Mouse (Mus musculus): ENCODE results near the gene Mmp23. TPM values are rescaled to one million over a fixed set of nuclear protein-coding genes. Genes with fewer than 3 reads are reported as not detected.
A peak's percentile ranks its signal among the peaks of the same experiment; 100 is the strongest.

Gene Mmp23
- polyA plus RNA-seq (2014; fragmentation: Nextera tagmentation; extraction: Ambion mirVana): 6.3 and 8.7 TPM in 2 replicates

DNA sequence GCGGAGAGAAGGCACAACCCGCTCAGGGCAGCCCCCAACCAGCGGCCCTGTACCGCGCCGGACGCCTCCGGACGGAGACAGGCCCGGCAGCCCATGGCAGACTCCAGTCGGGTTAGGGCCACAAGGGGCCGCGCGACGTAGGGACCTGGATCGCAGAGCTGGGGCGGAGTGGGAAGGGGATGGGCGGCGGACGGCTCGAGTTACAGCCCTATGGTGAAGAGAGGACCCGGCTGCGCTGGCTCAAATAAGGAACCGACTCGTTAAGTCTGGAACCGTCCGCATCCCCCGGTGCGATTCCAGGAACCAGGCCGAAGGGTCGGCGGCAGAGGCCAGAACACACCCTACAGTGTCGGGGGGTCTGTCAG lies at the start of gene Mmp23:
Mmp23 (minus strand) TSS at position 299 of the 365 bp plus-strand sequence.
- peak within 1 kb of the TSS; percentile 42 for H3K4me3 ChIP-seq (ENCODE audit: low read depth, low read length)
- peaks cover 6% of the 10 kb centered on the region for H3K36me3 ChIP-seq (replicated peaks; ENCODE audit: control insufficient read depth, insufficient read depth, low read depth, low read length)
- no peaks in the 10 kb centered on the region for H3K9me3 ChIP-seq (replicated peaks; ENCODE audit: control insufficient read depth, low read length)
- H3K27ac ChIP-seq (replicated peaks; ENCODE audit: low read depth, low read length): no peak within 1 kb of the TSS
- H3K4me2 ChIP-seq (ENCODE audit: low read depth, low read length): peak within 1 kb of the TSS; percentile 95
- peak; percentile 70 for ATAC-seq (replicated peaks; ENCODE audit: insufficient number of reproducible peaks, low FRiP score, low TSS enrichment, low read depth)
- H3K27me3 ChIP-seq (ENCODE audit: control insufficient read depth, insufficient read depth, low read length): peaks cover 42% of the 10 kb centered on the region
- under 1% methylated on average over 33 of the region's 33 CpGs for WGBS
- peak within 1 kb of the TSS; percentile 69 for H3K9ac ChIP-seq (replicated peaks; ENCODE audit: low read length)
- peak; percentile 74 for DNase-seq (ENCODE audit: low spot score)
- peaks cover 22% of the 10 kb centered on the region for H3K4me1 ChIP-seq (ENCODE audit: control insufficient read depth, insufficient read depth, low read length)

DNA sequence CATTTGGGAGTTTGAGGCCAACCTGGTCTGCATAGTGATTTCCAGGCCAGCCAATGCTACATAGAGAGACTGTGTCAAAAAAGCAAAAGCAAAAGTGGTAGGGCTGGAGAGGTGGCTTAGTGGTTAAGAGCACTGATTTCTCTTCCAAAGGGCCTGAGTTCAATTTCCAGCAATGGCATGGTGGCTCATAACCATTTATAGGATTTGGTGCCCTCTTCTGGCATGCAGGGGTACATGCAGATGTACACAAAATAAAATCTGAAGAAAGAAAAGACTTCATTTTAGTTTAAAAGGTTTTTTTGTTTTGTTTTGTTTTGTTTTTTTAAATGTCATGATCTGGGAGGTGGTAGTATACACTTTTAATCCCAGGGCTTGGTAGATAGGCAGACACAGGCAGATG lies 47.2 kb upstream of the Mmp23 start:
- ATAC-seq (replicated peaks; ENCODE audit: insufficient number of reproducible peaks, low FRiP score, low TSS enrichment, low read depth) (no peak), DNase-seq (ENCODE audit: low spot score) (peak; percentile 51)
- peaks cover 2% of the 10 kb centered on the region; the same call in 1 of the 2 replicates for H3K27me3 ChIP-seq (ENCODE audit: control insufficient read depth, insufficient read depth, low read length)
- no peak overlapping the region for H3K9ac ChIP-seq (replicated peaks; ENCODE audit: low read length)
- H3K9me3 ChIP-seq (replicated peaks; ENCODE audit: control insufficient read depth, low read length): no peaks in the 10 kb centered on the region
- H3K4me2 ChIP-seq (ENCODE audit: low read depth, low read length): no peak overlapping the region
- no peaks in the 10 kb centered on the region for H3K36me3 ChIP-seq (replicated peaks; ENCODE audit: control insufficient read depth, insufficient read depth, low read depth, low read length)
- no peak overlapping the region for H3K4me3 ChIP-seq (ENCODE audit: low read depth, low read length)
- H3K4me1 ChIP-seq (ENCODE audit: control insufficient read depth, insufficient read depth, low read length): no peaks in the 10 kb centered on the region
- no peak overlapping the region for H3K27ac ChIP-seq (replicated peaks; ENCODE audit: low read depth, low read length)

DNA sequence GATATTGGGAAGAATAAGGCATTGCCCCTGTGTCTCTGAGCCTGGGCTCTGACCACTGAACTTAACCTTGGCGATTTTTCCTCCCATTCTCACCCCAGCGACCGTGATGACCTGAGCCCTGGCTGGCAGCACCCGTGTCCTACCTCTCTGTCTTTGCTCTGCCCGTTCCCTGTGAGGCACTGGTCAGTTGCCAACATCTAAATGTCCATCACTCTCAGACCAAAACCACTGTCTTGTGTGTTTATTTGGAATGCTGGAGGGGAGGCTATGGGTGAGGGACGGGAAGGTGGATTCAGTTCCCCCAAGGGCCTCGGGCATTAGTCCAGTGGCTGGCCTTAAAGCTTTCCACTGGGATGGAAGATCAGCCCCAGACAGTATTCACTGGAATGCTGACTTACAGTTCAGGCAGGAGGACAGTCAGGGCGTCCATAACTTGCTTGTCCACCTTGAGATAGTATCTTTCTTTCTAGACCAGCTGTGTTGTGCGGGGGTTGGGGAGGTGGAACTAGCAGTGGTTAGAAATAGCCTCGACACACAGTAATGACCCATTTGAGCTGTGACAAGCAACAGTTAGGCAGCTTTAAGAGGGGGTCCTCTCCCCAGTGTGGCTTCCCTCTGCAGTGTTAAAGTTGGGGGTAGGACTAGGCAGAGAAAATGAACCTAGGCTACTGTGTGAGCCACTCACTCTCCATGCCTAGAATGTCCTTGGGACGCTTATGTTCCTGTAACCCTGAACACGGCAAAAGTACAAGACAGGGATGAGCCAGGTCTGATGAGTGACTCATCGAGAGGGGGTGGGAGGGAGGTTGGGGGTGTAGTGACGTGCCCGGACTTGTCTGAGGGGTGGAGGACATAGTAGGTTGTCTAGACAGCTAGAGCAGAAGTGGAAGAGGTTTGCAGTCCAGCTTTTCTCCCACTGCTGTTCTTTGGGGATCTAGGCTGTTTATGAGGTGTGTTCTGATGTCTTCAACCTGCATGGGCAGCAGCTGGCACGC lies 43.4 kb upstream of the Mmp23 start:
- DNase-seq (ENCODE audit: low spot score): no peak
- Histone ChIP-seq H3K9me3 (replicated peaks; ENCODE audit: control insufficient read depth, low read length) (no peaks in the 10 kb centered on the region), H3K4me1 (ENCODE audit: control insufficient read depth, insufficient read depth, low read length) (no peaks in the 10 kb centered on the region), H3K27ac (replicated peaks; ENCODE audit: low read depth, low read length) (no peak overlapping the region), H3K4me2 (ENCODE audit: low read depth, low read length) (no peak overlapping the region), H3K27me3 (ENCODE audit: control insufficient read depth, insufficient read depth, low read length) (peaks cover 6% of the 10 kb centered on the region; the same call in 1 of the 2 replicates), H3K36me3 (replicated peaks; ENCODE audit: control insufficient read depth, insufficient read depth, low read depth, low read length) (no peaks in the 10 kb centered on the region), H3K4me3 (ENCODE audit: low read depth, low read length) (no peak overlapping the region), H3K9ac (replicated peaks; ENCODE audit: low read length) (no peak overlapping the region)
- 73% methylated on average over 16 of the region's 16 CpGs for WGBS
- no peak for ATAC-seq (replicated peaks; ENCODE audit: insufficient number of reproducible peaks, low FRiP score, low TSS enrichment, low read depth)

DNA sequence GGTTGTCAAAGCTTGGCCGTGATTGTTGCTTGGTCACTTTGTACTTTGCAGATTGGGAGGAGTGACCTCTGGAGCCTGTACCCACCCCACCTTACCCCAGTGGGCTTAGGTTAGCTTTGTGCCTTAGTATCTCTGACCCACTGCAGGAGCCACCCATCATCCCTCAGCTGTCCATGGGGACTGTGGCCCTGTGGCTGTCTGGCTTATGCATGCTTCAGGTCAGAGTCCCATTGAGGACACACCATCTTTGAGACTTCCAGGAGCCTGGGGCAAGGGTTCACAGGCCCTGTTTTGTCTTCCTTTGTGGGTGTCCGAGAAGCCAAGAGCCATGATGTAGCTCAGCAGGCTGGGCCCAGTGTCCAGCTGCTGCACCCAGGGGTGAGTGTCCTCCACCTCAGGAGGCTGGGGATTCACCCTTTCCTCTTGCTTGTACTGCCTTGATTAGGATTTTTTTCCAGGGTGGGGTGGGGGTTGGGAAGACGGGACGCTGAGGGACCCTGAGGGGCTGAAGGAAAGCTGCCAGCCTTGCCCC lies 42.4 kb upstream of the Mmp23 start:
- Histone ChIP-seq H3K36me3 (replicated peaks; ENCODE audit: control insufficient read depth, insufficient read depth, low read depth, low read length) (no peaks in the 10 kb centered on the region), H3K4me2 (ENCODE audit: low read depth, low read length) (no peak overlapping the region), H3K9me3 (replicated peaks; ENCODE audit: control insufficient read depth, low read length) (no peaks in the 10 kb centered on the region), H3K4me1 (ENCODE audit: control insufficient read depth, insufficient read depth, low read length) (no peaks in the 10 kb centered on the region), H3K4me3 (ENCODE audit: low read depth, low read length) (no peak overlapping the region), H3K27ac (replicated peaks; ENCODE audit: low read depth, low read length) (no peak overlapping the region), H3K27me3 (ENCODE audit: control insufficient read depth, insufficient read depth, low read length) (peaks cover 6% of the 10 kb centered on the region; the same call in 1 of the 2 replicates), H3K9ac (replicated peaks; ENCODE audit: low read length) (no peak overlapping the region)
- no peak for ATAC-seq (replicated peaks; ENCODE audit: insufficient number of reproducible peaks, low FRiP score, low TSS enrichment, low read depth)
- DNase-seq (ENCODE audit: low spot score): no peak
- WGBS: 74% methylated on average over 4 of the region's 4 CpGs

DNA sequence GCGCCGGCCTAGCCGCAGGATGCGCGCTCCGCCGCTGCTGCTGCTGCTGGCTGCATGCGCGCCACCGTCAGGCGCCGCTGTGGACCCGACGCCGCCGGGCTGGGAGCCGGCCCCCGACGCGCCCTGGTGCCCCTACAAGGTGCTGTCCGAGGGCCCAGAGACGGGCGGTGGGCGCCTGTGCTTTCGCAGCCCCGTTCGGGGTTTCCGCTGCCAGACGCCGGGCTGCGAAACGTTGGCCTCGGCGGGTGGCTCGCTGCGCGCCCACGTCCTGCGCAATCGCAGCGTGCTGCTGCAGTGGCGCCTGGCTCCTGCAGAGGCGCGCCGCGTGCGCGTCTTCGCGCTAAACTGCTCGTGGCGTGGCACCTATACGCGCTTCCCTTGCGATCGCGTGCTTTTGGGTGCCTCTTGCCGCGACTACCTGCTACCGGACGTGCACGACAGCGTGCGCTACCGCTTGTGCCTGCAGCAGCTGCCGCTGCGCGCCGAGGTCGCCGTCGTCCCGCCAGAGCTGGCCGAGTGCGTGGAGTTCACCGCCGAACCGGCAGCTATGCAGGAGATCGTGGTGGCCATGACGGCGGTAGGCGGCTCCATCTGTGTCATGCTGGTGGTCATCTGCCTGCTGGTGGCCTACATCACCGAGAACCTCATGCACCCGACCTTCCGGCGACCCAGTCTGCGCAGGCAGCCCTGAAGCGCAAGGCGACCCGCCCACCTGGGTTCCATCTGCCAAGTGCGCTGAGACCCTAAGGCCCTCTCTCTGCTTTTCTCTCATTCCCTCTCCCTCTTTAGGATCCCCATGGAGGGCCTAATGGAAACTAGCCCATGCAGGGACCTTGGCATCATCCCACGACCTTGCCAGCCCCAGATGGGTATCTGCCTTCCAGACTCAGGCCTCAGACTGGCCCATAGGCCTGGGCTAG lies 41.6 kb upstream of the Mmp23 start:
- peak overlapping the region; percentile 78 for H3K9ac ChIP-seq (replicated peaks; ENCODE audit: low read length)
- ATAC-seq (replicated peaks; ENCODE audit: insufficient number of reproducible peaks, low FRiP score, low TSS enrichment, low read depth) (peak; percentile 34; the same call in 1 of the 2 replicates), DNase-seq (ENCODE audit: low spot score) (peak; percentile 66)
- peak overlapping the region; percentile 84 for H3K4me2 ChIP-seq (ENCODE audit: low read depth, low read length)
- under 1% methylated on average over 84 of the region's 92 CpGs for WGBS
- H3K4me3 ChIP-seq (ENCODE audit: low read depth, low read length): peak overlapping the region; percentile 61
- no peaks in the 10 kb centered on the region for H3K9me3 ChIP-seq (replicated peaks; ENCODE audit: control insufficient read depth, low read length)
- no peaks in the 10 kb centered on the region for H3K36me3 ChIP-seq (replicated peaks; ENCODE audit: control insufficient read depth, insufficient read depth, low read depth, low read length)
- H3K27me3 ChIP-seq (ENCODE audit: control insufficient read depth, insufficient read depth, low read length): peaks cover 6% of the 10 kb centered on the region; the same call in 1 of the 2 replicates
- no peak overlapping the region; the same call in 1 of the 2 replicates for H3K27ac ChIP-seq (replicated peaks; ENCODE audit: low read depth, low read length)
- no peaks in the 10 kb centered on the region for H3K4me1 ChIP-seq (ENCODE audit: control insufficient read depth, insufficient read depth, low read length)

DNA sequence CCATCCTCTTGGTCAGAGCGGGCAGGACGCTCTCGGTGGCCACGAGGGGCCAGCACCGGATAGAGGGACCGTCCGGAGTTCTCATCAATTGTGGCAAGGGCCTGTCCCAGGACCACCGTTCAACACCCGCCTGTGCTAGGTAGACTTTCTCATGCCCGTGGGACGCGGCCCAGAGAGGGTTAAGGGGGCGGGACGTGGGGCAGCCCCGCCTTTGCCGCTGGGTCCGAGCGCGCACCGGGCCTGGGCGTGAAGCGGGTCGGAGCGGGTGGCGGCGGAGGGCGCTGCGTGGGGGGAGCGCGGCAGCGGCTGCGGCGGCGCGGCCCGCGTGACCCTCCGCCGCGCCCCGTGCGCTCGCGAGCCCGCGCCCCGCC lies 40.9 kb upstream of the Mmp23 start, which contains the start of gene Fndc10:
Fndc10 (plus strand) TSS at position 232 of the 371 bp plus-strand sequence.
- H3K27ac ChIP-seq (replicated peaks; ENCODE audit: low read depth, low read length): no peak within 1 kb of the TSS; the same call in 1 of the 2 replicates
- no peaks in the 10 kb centered on the region for H3K36me3 ChIP-seq (replicated peaks; ENCODE audit: control insufficient read depth, insufficient read depth, low read depth, low read length)
- WGBS: under 1% methylated on average over 44 of the region's 47 CpGs

DNA sequence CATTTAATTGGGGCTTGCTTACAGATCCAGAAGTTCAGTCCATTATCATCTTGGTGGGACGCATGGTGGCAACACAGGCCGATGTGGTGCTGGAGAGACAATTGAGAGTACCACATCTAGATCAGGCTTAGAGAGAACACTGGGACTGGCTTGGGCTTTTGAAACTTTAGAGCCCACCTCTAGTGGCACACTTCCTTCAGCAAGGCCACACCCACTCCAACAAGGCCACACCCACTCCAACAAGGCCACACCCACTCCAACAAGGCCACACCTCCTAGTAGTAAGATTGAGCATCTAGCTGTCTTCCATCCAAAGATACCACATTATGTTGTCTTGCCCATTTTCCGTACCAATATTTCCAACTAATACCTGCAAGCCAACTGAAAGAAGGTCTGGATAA lies 39.2 kb upstream of the Mmp23 start:
- Histone ChIP-seq H3K9ac (replicated peaks; ENCODE audit: low read length) (no peak overlapping the region), H3K4me3 (ENCODE audit: low read depth, low read length) (no peak overlapping the region), H3K9me3 (replicated peaks; ENCODE audit: control insufficient read depth, low read length) (no peaks in the 10 kb centered on the region), H3K27me3 (ENCODE audit: control insufficient read depth, insufficient read depth, low read length) (peaks cover 6% of the 10 kb centered on the region; the same call in 1 of the 2 replicates), H3K4me2 (ENCODE audit: low read depth, low read length) (no peak overlapping the region), H3K27ac (replicated peaks; ENCODE audit: low read depth, low read length) (no peak overlapping the region), H3K36me3 (replicated peaks; ENCODE audit: control insufficient read depth, insufficient read depth, low read depth, low read length) (no peaks in the 10 kb centered on the region), H3K4me1 (ENCODE audit: control insufficient read depth, insufficient read depth, low read length) (no peaks in the 10 kb centered on the region)
- ATAC-seq (replicated peaks; ENCODE audit: insufficient number of reproducible peaks, low FRiP score, low TSS enrichment, low read depth) (no peak), DNase-seq (ENCODE audit: low spot score) (no peak)
- over 99% methylated on average over 3 of the region's 3 CpGs for whole genome bisulfite sequencing

More for the DNA sequence above, 40.9 kb upstream of the Mmp23 start, which contains the start of gene Fndc10:
- H3K4me2 ChIP-seq (ENCODE audit: low read depth, low read length): peak within 1 kb of the TSS; percentile 84
- no peaks in the 10 kb centered on the region for H3K4me1 ChIP-seq (ENCODE audit: control insufficient read depth, insufficient read depth, low read length)
- peak within 1 kb of the TSS; percentile 61 for H3K4me3 ChIP-seq (ENCODE audit: low read depth, low read length)
- DNase-seq (ENCODE audit: low spot score) (peak; percentile 77), ATAC-seq (replicated peaks; ENCODE audit: insufficient number of reproducible peaks, low FRiP score, low TSS enrichment, low read depth) (peak; percentile 80)
- H3K9me3 ChIP-seq (replicated peaks; ENCODE audit: control insufficient read depth, low read length): no peaks in the 10 kb centered on the region
- H3K9ac ChIP-seq (replicated peaks; ENCODE audit: low read length): peak within 1 kb of the TSS; percentile 78
- H3K27me3 ChIP-seq (ENCODE audit: control insufficient read depth, insufficient read depth, low read length): peaks cover 6% of the 10 kb centered on the region; the same call in 1 of the 2 replicates
